Mouse (Mus musculus): ENCODE results near the gene Gm21885. TPM values are rescaled to one million over a fixed set of nuclear protein-coding genes. Genes with fewer than 3 reads are reported as not detected.
A peak's percentile ranks its signal among the peaks of the same experiment; 100 is the strongest.

Gene Gm21885
- polyA plus RNA-seq, 1 experiment from 2014 or later: not detected

DNA sequence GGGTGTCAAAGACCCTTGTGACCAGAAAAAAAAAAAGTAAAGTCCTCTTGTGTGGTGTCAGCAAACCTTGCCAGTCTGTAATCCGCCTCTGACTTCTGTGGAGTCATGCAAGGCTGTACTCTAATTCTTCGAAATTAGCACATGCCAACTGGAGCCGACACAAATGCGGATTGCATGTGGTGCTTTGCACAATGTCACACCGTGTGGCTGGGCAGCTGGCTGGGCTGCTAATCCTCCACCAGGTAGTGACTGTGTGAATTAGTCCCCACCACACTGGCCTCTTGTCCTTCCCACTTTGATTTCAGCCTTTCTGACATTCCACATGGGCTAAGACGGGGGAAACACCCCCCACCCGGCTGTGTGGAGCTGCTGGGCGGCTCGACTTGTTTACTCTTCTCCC is 42.0 kb upstream of the Gm21885 start:
- Histone ChIP-seq H3K4me1 (ENCODE audit: insufficient read depth, low read depth, low read length) (no peaks in the 10 kb centered on the region; the same call in 1 of the 2 replicates), H3K9me3 (ENCODE audit: low read length) (no peaks in the 10 kb centered on the region), H3K4me2 (replicated peaks; ENCODE audit: low read depth, low read length) (no peak overlapping the region), H3K27me3 (replicated peaks; ENCODE audit: insufficient read depth, low read length) (no peaks in the 10 kb centered on the region), H3K4me3 (ENCODE audit: low read depth, low read length) (no peak overlapping the region), H3K27ac (ENCODE audit: low read length) (no peak overlapping the region), H3K36me3 (ENCODE audit: insufficient read depth, low read length) (no peaks in the 10 kb centered on the region), H3K9ac (replicated peaks; ENCODE audit: low read depth) (no peak overlapping the region)
- TF ChIP-seq CTCF (IDR thresholded peaks at IDR 0.05): no peak
- no peak for TF ChIP-seq EP300 (IDR thresholded peaks at IDR 0.05)
- DNase-seq (ENCODE audit: low spot score) (no peak), ATAC-seq (no peak)
- 33% methylated on average over 9 of the region's 9 CpGs for WGBS

DNA sequence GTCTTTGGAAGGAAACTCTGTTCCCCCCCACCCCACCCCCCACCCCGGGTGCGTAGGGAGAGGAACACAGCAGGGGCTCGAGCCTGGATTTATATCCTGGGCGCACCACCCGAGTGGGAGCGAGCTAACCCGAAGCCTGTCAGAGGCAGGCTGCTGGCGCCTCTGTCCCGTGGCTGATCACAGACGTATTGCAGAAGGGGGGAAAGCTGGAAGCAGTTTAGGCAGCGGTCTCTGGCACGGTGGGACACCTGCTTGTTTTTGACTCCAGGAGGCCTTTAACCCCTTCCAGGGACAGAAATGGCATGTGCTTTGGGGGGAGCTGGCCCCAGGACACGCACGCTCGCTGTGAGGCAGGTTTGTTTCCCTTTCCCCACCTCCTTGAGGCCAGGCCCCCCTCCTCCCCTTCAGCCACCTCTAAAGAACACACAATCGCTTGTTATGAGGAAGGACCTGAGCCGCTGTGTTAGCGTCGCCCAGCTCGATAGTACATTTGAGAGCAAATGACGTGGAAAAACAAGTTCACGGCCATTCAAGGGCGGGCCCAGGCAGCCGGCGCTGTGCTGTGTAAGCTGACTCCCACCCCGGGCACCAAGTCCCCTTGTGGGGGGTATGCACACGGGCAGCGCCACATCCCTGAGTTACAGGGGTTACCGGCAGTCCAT is 38.8 kb upstream of the Gm21885 start:
- H3K9me3 ChIP-seq (ENCODE audit: low read length): no peaks in the 10 kb centered on the region
- peak; percentile 72 for ATAC-seq
- peak overlapping the region; percentile 55 for H3K4me2 ChIP-seq (replicated peaks; ENCODE audit: low read depth, low read length)
- peak; percentile 72 for DNase-seq (ENCODE audit: low spot score)
- H3K36me3 ChIP-seq (ENCODE audit: insufficient read depth, low read length): no peaks in the 10 kb centered on the region
- H3K27me3 ChIP-seq (replicated peaks; ENCODE audit: insufficient read depth, low read length): no peaks in the 10 kb centered on the region
- H3K4me1 ChIP-seq (ENCODE audit: insufficient read depth, low read depth, low read length): no peaks in the 10 kb centered on the region; the same call in 1 of the 2 replicates
- TF ChIP-seq CTCF (IDR thresholded peaks at IDR 0.05) (no peak), EP300 (IDR thresholded peaks at IDR 0.05) (no peak)
- H3K27ac ChIP-seq (ENCODE audit: low read length): 0 out of 2 replicates have a peak overlapping the region, but pooled peaks have one; percentile 14
- peak overlapping the region; percentile 28; the same call in 1 of the 2 replicates for H3K4me3 ChIP-seq (ENCODE audit: low read depth, low read length)
- no peak overlapping the region; the same call in 1 of the 2 replicates for H3K9ac ChIP-seq (replicated peaks; ENCODE audit: low read depth)
- 6% methylated on average over 28 of the region's 29 CpGs for WGBS

DNA sequence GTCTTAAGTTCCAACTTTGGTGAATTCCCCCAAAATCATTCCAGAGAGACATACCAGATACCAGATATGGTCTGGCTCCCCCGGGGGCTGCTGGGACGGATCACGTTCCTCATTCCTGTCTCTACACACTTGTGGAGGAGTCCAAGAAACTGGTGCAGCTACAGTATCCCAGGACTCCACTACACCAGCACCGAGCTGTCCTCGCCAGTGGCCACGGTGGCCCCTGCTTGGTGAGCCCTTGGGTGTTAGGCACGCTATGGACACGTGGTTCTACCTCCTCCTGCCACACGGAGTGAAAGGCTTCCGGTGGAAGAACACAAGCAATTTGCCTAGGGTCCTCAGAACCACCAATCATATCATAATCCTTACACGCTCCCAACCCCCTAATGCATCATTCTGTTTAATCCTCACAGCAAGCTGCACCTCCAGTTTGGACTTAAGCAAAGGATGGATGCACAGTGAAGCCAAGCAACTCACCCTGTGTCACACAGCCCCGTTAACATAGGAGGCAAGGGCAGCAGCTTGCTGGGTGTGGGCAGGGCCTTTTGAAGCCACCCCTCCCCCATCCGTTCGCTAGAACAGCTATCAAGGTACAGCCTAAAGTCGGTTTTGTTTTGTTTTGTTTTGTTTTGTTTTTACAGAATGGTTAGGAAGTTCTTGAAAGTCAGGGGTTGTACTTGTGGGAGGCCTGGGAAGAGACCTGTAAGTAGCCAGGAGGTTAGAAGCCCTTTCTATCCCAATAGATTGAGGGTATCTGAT is 38.1 kb upstream of the Gm21885 start:
- no peak for DNase-seq (ENCODE audit: low spot score)
- no peaks in the 10 kb centered on the region for H3K27me3 ChIP-seq (replicated peaks; ENCODE audit: insufficient read depth, low read length)
- no peaks in the 10 kb centered on the region for H3K36me3 ChIP-seq (ENCODE audit: insufficient read depth, low read length)
- peak overlapping the region; percentile 55 for H3K4me2 ChIP-seq (replicated peaks; ENCODE audit: low read depth, low read length)
- H3K27ac ChIP-seq (ENCODE audit: low read length): no peak overlapping the region
- H3K9me3 ChIP-seq (ENCODE audit: low read length): no peaks in the 10 kb centered on the region
- TF ChIP-seq CTCF (IDR thresholded peaks at IDR 0.05) (no peak), EP300 (IDR thresholded peaks at IDR 0.05) (no peak)
- H3K9ac ChIP-seq (replicated peaks; ENCODE audit: low read depth): no peak overlapping the region
- H3K4me1 ChIP-seq (ENCODE audit: insufficient read depth, low read depth, low read length): no peaks in the 10 kb centered on the region; the same call in 1 of the 2 replicates
- peak; percentile 29; the same call in 1 of the 2 replicates for ATAC-seq
- H3K4me3 ChIP-seq (ENCODE audit: low read depth, low read length): peak overlapping the region; percentile 28; the same call in 1 of the 2 replicates
- 35% methylated on average over 15 of the region's 15 CpGs for WGBS

DNA sequence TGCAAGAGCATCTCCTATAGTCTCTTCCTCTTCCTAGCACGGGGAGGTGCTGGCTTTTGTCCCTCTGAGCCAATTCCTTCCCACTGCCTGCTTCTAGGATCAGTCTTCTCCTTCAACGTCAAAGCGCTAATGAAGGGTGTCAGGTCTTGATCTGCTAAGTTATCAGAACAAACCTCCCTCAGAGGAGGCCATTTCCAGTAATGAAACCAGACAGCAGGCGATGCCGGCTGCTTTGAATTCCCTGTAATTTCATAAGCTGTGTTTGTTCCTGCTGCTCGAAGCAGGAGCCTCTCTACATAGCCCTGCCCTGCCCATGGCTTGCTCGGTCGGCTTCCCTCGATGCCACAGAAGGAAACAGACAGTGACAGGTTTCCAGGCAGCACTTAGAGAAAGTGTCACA is 37.3 kb upstream of the Gm21885 start:
- Histone ChIP-seq H3K9me3 (ENCODE audit: low read length) (no peaks in the 10 kb centered on the region), H3K9ac (replicated peaks; ENCODE audit: low read depth) (no peak overlapping the region), H3K4me1 (ENCODE audit: insufficient read depth, low read depth, low read length) (no peaks in the 10 kb centered on the region; the same call in 1 of the 2 replicates), H3K4me2 (replicated peaks; ENCODE audit: low read depth, low read length) (no peak overlapping the region), H3K36me3 (ENCODE audit: insufficient read depth, low read length) (no peaks in the 10 kb centered on the region), H3K27ac (ENCODE audit: low read length) (no peak overlapping the region), H3K4me3 (ENCODE audit: low read depth, low read length) (no peak overlapping the region), H3K27me3 (replicated peaks; ENCODE audit: insufficient read depth, low read length) (no peaks in the 10 kb centered on the region)
- DNase-seq (ENCODE audit: low spot score) (no peak), ATAC-seq (no peak)
- TF ChIP-seq EP300 (IDR thresholded peaks at IDR 0.05): no peak
- TF ChIP-seq CTCF (IDR thresholded peaks at IDR 0.05): no peak
- 56% methylated on average over 9 of the region's 9 CpGs for WGBS

DNA sequence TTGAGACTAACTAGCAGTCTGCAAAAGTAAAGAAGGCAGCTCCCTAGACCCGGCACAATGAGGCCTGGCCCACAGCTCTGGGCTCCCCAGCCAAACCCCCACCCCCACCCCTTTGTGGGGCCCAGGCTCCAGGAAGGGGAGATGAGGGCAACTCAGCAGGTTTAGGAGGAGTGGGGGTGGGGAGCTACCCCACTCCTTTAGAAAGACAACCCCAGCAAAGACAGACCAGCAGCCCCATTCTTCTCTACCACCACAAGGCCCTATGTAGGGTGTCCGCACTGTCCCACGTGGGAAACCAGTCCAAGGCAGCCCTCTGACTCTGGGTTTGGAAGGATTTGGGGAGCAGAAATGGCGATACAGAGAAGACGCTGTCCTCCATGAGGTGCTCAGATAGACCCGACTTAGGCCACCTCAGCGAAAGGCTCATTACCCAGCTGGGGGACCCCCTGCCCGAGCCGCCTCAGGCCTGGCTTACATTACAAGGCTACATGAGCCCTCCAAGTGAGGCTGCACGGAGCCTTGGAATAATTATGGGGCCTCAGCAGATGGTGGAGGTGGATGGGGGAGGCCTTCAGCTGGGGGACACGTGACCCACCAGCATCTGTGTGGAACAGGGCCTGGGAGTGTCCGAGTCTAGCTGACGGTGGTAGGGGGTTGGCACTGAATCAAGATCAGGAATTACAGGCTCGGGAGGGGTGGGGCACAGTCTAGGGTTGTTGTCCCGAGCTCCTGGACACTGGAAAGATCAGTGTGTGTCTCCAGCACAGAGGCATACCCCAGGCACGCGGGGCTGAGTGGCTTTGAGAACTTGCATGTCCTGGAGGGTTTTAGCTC is 35.5 kb upstream of the Gm21885 start, which contains the start of gene Wfikkn2:
Wfikkn2 (minus strand) TSS at position 51 of the 834 bp plus-strand sequence.
- no peak within 1 kb of the TSS for H3K4me3 ChIP-seq (ENCODE audit: low read depth, low read length)
- H3K27me3 ChIP-seq (replicated peaks; ENCODE audit: insufficient read depth, low read length): no peaks in the 10 kb centered on the region
- H3K27ac ChIP-seq (ENCODE audit: low read length): no peak within 1 kb of the TSS
- WGBS: 54% methylated on average over 17 of the region's 17 CpGs
- H3K9ac ChIP-seq (replicated peaks; ENCODE audit: low read depth): no peak within 1 kb of the TSS
- no peaks in the 10 kb centered on the region; the same call in 1 of the 2 replicates for H3K4me1 ChIP-seq (ENCODE audit: insufficient read depth, low read depth, low read length)
- H3K4me2 ChIP-seq (replicated peaks; ENCODE audit: low read depth, low read length): no peak within 1 kb of the TSS
- no peaks in the 10 kb centered on the region for H3K36me3 ChIP-seq (ENCODE audit: insufficient read depth, low read length)
- TF ChIP-seq EP300 (IDR thresholded peaks at IDR 0.05): no peak
- TF ChIP-seq CTCF (IDR thresholded peaks at IDR 0.05): no peak
- ATAC-seq (peak; percentile 45), DNase-seq (ENCODE audit: low spot score) (peak; percentile 35)
- no peaks in the 10 kb centered on the region for H3K9me3 ChIP-seq (ENCODE audit: low read length)

DNA sequence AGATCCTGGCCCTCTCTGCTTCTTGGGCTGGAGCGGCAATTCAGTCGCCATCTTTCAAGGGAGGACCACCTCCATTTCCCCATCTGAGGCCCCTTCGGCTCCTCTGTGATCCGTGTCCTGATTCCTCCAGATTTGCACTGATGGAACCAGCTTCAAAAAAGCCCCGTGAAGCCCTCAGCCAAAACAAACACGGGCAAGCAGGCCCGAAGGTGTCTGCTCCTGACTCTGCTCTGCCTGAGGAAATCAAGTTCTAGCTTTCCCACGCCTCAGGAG is 34.9 kb upstream of the Gm21885 start:
- TF ChIP-seq CTCF (IDR thresholded peaks at IDR 0.05) (no peak), EP300 (IDR thresholded peaks at IDR 0.05) (no peak)
- Histone ChIP-seq H3K27ac (ENCODE audit: low read length) (no peak overlapping the region), H3K36me3 (ENCODE audit: insufficient read depth, low read length) (no peaks in the 10 kb centered on the region), H3K9me3 (ENCODE audit: low read length) (no peaks in the 10 kb centered on the region), H3K4me3 (ENCODE audit: low read depth, low read length) (no peak overlapping the region), H3K4me2 (replicated peaks; ENCODE audit: low read depth, low read length) (no peak overlapping the region), H3K4me1 (ENCODE audit: insufficient read depth, low read depth, low read length) (no peaks in the 10 kb centered on the region; the same call in 1 of the 2 replicates), H3K9ac (replicated peaks; ENCODE audit: low read depth) (no peak overlapping the region), H3K27me3 (replicated peaks; ENCODE audit: insufficient read depth, low read length) (no peaks in the 10 kb centered on the region)
- no peak for ATAC-seq
- no peak for DNase-seq (ENCODE audit: low spot score)
- 47% methylated on average over 8 of the region's 8 CpGs for WGBS
